Mouse (Mus musculus) CH12.LX (cell line): ENCODE measurements around the gene Ppp1r1c. TPM values are rescaled to one million over a fixed set of nuclear protein-coding genes. Genes with fewer than 3 reads are reported as not detected.

Source experiments
- DNase-seq: peaks from one replicate; pipeline ENCODE4 v3.0.0-alpha.2; 2013; ENCODE audit errors: extremely low read depth
- H3K27ac ChIP-seq: 2 replicates; pipeline ENCODE4 v1.5.1; 2012; ENCODE audit warnings: low read depth, mild to moderate bottlenecking, control low read depth, moderate library complexity; ENCODE audit not compliant: insufficient read depth
- H3K27me3 ChIP-seq: replicated peaks from 2 replicates; pipeline ENCODE3; 2012; ENCODE audit warnings: inconsistent platforms
- H3K36me3 ChIP-seq, 2 experiments: replicated peaks in 1 of 2; 2 replicates each; pipeline versions ENCODE3 to v1.6.1; 2012; ENCODE audit warnings: inconsistent platforms in 1 of 2, low read length in 1 of 2, mild to moderate bottlenecking in 1 of 2, mixed read lengths in 1 of 2, moderate library complexity in 1 of 2; ENCODE audit not compliant: control insufficient read depth in 1 of 2, insufficient read depth in 1 of 2
- H3K4me1 ChIP-seq, 2 experiments: 2 replicates each; pipeline ENCODE4 v1.6.1; 2012; ENCODE audit warnings: inconsistent platforms in 1 of 2, moderate library complexity in 1 of 2; ENCODE audit not compliant: insufficient read depth in 2 of 2, control insufficient read depth in 1 of 2
- H3K4me2 ChIP-seq: 2 replicates; pipeline ENCODE4 v1.6.1; 2012; ENCODE audit warnings: low read depth, mild to moderate bottlenecking, control low read depth; ENCODE audit not compliant: poor library complexity, insufficient read depth, severe bottlenecking
- H3K4me3 ChIP-seq, 3 experiments: fragments of 150-350 bp in 1 of 3; sonication (generic) in 1 of 3; replicated peaks in 1 of 3; 2 replicates each; pipeline versions ENCODE3 to v1.5.1; 2011 to 2012; ENCODE audit warnings: low read depth in 2 of 3, low read length in 2 of 3, mild to moderate bottlenecking in 2 of 3, moderate library complexity in 2 of 3, control low read depth in 1 of 3, improper control_type of control experiment in 1 of 3, inconsistent platforms in 1 of 3, mixed read lengths in 1 of 3; ENCODE audit not compliant: poor library complexity in 1 of 3
- H3K79me2 ChIP-seq: replicated peaks from 2 replicates; pipeline ENCODE4 v1.6.1; 2012; ENCODE audit warnings: mild to moderate bottlenecking, moderate library complexity; ENCODE audit not compliant: control insufficient read depth, poor library complexity, insufficient read depth, severe bottlenecking; ENCODE audit errors: extremely low read depth
- H3K9ac ChIP-seq: 2 replicates; pipeline ENCODE4 v1.6.1; 2012; ENCODE audit warnings: low read depth, mild to moderate bottlenecking, control low read depth, moderate library complexity; ENCODE audit not compliant: insufficient read depth
- H3K9me3 ChIP-seq: replicated peaks from 2 replicates; pipeline ENCODE3; 2012; ENCODE audit warnings: low read length, inconsistent platforms, mixed read lengths
- BHLHE40 ChIP-seq: IDR thresholded peaks from 2 replicates; pipeline ENCODE4 v1.6.1; 2011; ENCODE audit warnings: mild to moderate bottlenecking, low read depth, low read length, improper control_type of control experiment
- CHD1 ChIP-seq: IDR thresholded peaks from 2 replicates; pipeline ENCODE4 v1.6.1; 2012; ENCODE audit warnings: low read depth, low read length, improper control_type of control experiment, inconsistent platforms
- CHD2 ChIP-seq: IDR thresholded peaks from 2 replicates; pipeline ENCODE4 v1.6.1; 2011; ENCODE audit warnings: low read length, improper control_type of control experiment
- ELF1 ChIP-seq: IDR thresholded peaks from 2 replicates; pipeline ENCODE4 v1.6.1; 2014; ENCODE audit warnings: low read depth, mild to moderate bottlenecking, inconsistent platforms, low read length, improper control_type of control experiment
- EP300 ChIP-seq: IDR thresholded peaks from 2 replicates; pipeline ENCODE4 v1.6.1; 2011; ENCODE audit warnings: low read length, improper control_type of control experiment
- ETS1 ChIP-seq: conservative IDR thresholded peaks from 2 replicates; pipeline ENCODE4 v1.6.1; 2012; ENCODE audit warnings: low read depth, mild to moderate bottlenecking, inconsistent platforms, low read length, improper control_type of control experiment, moderate library complexity
- GABPA ChIP-seq: IDR thresholded peaks from 2 replicates; pipeline ENCODE4 v1.6.1; 2012; ENCODE audit warnings: low read depth, low read length, improper control_type of control experiment, inconsistent platforms; ENCODE audit not compliant: insufficient replicate concordance
- IRF4 ChIP-seq: IDR thresholded peaks from 2 replicates; pipeline ENCODE4 v1.6.1; 2014; ENCODE audit warnings: low read depth, mild to moderate bottlenecking, inconsistent platforms, low read length, improper control_type of control experiment
- JUN ChIP-seq: IDR thresholded peaks from 2 replicates; pipeline ENCODE4 v1.6.1; 2011; ENCODE audit warnings: low read depth, mild to moderate bottlenecking, low read length, improper control_type of control experiment, moderate library complexity; ENCODE audit not compliant: insufficient read depth
- MXI1 ChIP-seq: IDR thresholded peaks from 2 replicates; pipeline ENCODE4 v1.6.1; 2011; ENCODE audit warnings: mild to moderate bottlenecking, low read depth, low read length, improper control_type of control experiment
- NRF1 ChIP-seq: IDR thresholded peaks from 2 replicates; pipeline ENCODE4 v1.6.1; 2014; ENCODE audit warnings: low read depth, mild to moderate bottlenecking, inconsistent platforms, low read length, improper control_type of control experiment, moderate library complexity
- PAX5 ChIP-seq: IDR thresholded peaks from 2 replicates; pipeline ENCODE4 v1.6.1; 2012; ENCODE audit warnings: low read length, inconsistent platforms, mixed read lengths
- RAD21 ChIP-seq: IDR thresholded peaks from 2 replicates; pipeline ENCODE4 v1.6.1; 2011; ENCODE audit warnings: low read depth, mild to moderate bottlenecking, low read length, improper control_type of control experiment, moderate library complexity
- RCOR1 ChIP-seq: conservative IDR thresholded peaks from 2 replicates; pipeline ENCODE4 v1.6.1; 2012; ENCODE audit warnings: low read depth, mild to moderate bottlenecking, inconsistent platforms, low read length, improper control_type of control experiment
- SIN3A ChIP-seq: IDR thresholded peaks from 2 replicates; pipeline ENCODE4 v1.6.1; 2012; ENCODE audit warnings: low read length, improper control_type of control experiment, inconsistent platforms
- SMC3 ChIP-seq: IDR thresholded peaks from 2 replicates; pipeline ENCODE4 v1.6.1; 2011; ENCODE audit warnings: low read depth, low read length, improper control_type of control experiment
- ZC3H11A ChIP-seq: IDR thresholded peaks from 2 replicates; pipeline ENCODE4 v1.6.1; 2012; ENCODE audit warnings: low read depth, mild to moderate bottlenecking, inconsistent platforms, low read length, improper control_type of control experiment
- ZKSCAN1 ChIP-seq: IDR thresholded peaks from 2 replicates; pipeline ENCODE4 v1.6.1; 2012; ENCODE audit warnings: low read depth, inconsistent platforms, low read length, improper control_type of control experiment, borderline replicate concordance
- ZMIZ1 ChIP-seq: IDR thresholded peaks from 2 replicates; pipeline ENCODE4 v1.6.1; 2012; ENCODE audit warnings: low read depth, mild to moderate bottlenecking, inconsistent platforms, low read length, improper control_type of control experiment
- dilution Hi-C: fragments of 300-500 bp; cut with MboI; formaldehyde crosslinking; loops from 2 replicates; pipeline ENCODE4 v1.14.3; 2020; ENCODE audit warnings: low sequenced_read_pairs; ENCODE audit not compliant: extremely low pct_unique_long_range_greater_than_20kb, extremely low pct_ligation_motif_present
- in situ Hi-C: fragments of 300-500 bp; cut with MboI; formaldehyde crosslinking; loops from 3 replicates; pipeline ENCODE4 v1.14.3; 2019; ENCODE audit warnings: low sequenced_read_pairs, low pct_ligation_motif_present, low pct_unique_long_range_greater_than_20kb, mixed read lengths
- polyA plus RNA-seq: library from polyadenylated mRNA; unstranded; fragments of >175 nt; gene quantifications from 2 replicates; pipeline ENCODE4 v1.2.1, GENCODE M21; 2012; ENCODE audit warnings: low read depth; ENCODE audit not compliant: insufficient read length
- total RNA-seq, 2 experiments: library from RNA; depleted of rRNA; stranded (reverse); fragments of 300-350 nt in 1 of 2; fragments of >200 nt in 1 of 2; gene quantifications; 2 replicates each; pipeline ENCODE4 v1.2.3; 2012 to 2014

The Ppp1r1c gene
- total and polyA plus RNA-seq, 3 experiments: not detected

- H3K79me2 ChIP-seq: no peaks in the 10 kb centered on the region
- no peak overlapping the region for H3K4me3 ChIP-seq
- in situ Hi-C loops (no loop called here), dilution Hi-C loops (no loop called here)
- H3K36me3 ChIP-seq: no peaks in the 10 kb centered on the region
- DNase-seq: no peak
- H3K27ac ChIP-seq: no peak overlapping the region
- H3K4me1 ChIP-seq: peaks cover under 1 to 7% of the 10 kb centered on the region in 2 experiments; a peak in 3 of 4 replicates
- no peaks in the 10 kb centered on the region for H3K27me3 ChIP-seq
- H3K4me2 ChIP-seq: no peak overlapping the region
- H3K9ac ChIP-seq: no peak overlapping the region
- no peaks in the 10 kb centered on the region for H3K9me3 ChIP-seq
- TF ChIP-seq JUN (no peak), ZC3H11A (no peak), NRF1 (no peak), PAX5 (no peak), EP300 (no peak), ZMIZ1 (no peak), IRF4 (no peak)
These were observed 16.7 kb upstream of the Ppp1r1c start for GRCm38 (mm10) chr2:79690838-79691237.

GRCm38 (mm10) chr2:79695190-79695589 is 12.4 kb upstream of the Ppp1r1c start:
- Histone ChIP-seq H3K4me3 (no peak overlapping the region), H3K36me3 (no peaks in the 10 kb centered on the region), H3K4me2 (no peak overlapping the region), H3K79me2 (no peaks in the 10 kb centered on the region), H3K9me3 (no peaks in the 10 kb centered on the region), H3K4me1 (peaks cover 4 to 26% of the 10 kb centered on the region in 2 experiments), H3K9ac (no peak overlapping the region), H3K27ac (no peak overlapping the region), H3K27me3 (no peaks in the 10 kb centered on the region)
- dilution Hi-C loops: no loop called here
- in situ Hi-C loops: no loop called here
- TF ChIP-seq ZC3H11A (no peak), RAD21 (no peak), ELF1 (no peak), BHLHE40 (no peak), ETS1 (no peak), MXI1 (no peak), GABPA (no peak), SIN3A (no peak), ZKSCAN1 (no peak), RCOR1 (no peak), SMC3 (no peak), CHD1 (no peak), CHD2 (no peak)
- no peak for DNase-seq
